Mouse (Mus musculus): ENCODE results near the gene Rif1. TPM values are rescaled to one million over a fixed set of nuclear protein-coding genes. Genes with fewer than 3 reads are reported as not detected.

Gene Rif1
- polyA plus RNA-seq (2015; fragmentation: Nextera tagmentation; extraction: Ambion mirVana) = 29.1 and 32.7 TPM in 2 replicates

GRCm38 (mm10) chr2:52072491-52073140, at the start of gene Rif1:
TSS of gene Rif1 (plus strand) at chr2:52072832.
- peak within 1 kb of the TSS; percentile 92 for H3K27ac ChIP-seq
- peak within 1 kb of the TSS; percentile 99 for H3K4me3 ChIP-seq (replicated peaks)
- H3K4me1 ChIP-seq = no peaks in the 10 kb centered on the region
- WGBS = under 1% methylated on average over 29 of the region's 72 CpGs
- 0 out of 2 replicates have a peak, but pooled peaks cover 4% of the 10 kb centered on the region for H3K36me3 ChIP-seq
- ATAC-seq (ENCODE audit: insufficient read depth, low FRiP score, low read depth) = peak; percentile 92
- H3K27me3 ChIP-seq (replicated peaks) = no peaks in the 10 kb centered on the region
- peak within 1 kb of the TSS; percentile 94 for H3K9ac ChIP-seq
- no peaks in the 10 kb centered on the region for H3K9me3 ChIP-seq
- peak within 1 kb of the TSS; percentile 65 for H3K4me2 ChIP-seq

DNA sequence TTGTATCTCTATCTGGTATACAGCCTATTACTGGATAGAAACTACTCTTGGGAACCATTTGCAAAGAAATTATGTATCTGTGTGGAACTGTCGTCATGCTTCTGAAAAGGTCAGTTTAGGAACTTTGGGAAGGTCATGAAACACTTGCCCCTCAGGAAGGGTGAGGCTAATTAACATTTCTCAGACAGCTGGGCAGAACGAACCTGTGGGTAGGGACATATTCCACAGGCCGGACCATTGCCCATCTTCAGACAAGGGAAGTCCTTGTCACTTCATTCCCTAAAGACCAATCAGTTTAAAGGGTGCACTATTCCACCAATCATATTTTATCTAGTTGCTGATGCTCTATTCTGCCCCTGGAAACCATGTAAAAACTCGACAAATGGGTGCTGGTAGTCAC, 45.6 kb upstream of the Rif1 start:
- H3K36me3 ChIP-seq = no peaks in the 10 kb centered on the region
- no peak overlapping the region for H3K4me2 ChIP-seq
- H3K27ac ChIP-seq = no peak overlapping the region
- H3K4me3 ChIP-seq (replicated peaks) = no peak overlapping the region
- no peak overlapping the region for H3K9ac ChIP-seq
- no peak for ATAC-seq (ENCODE audit: insufficient read depth, low FRiP score, low read depth)
- no peaks in the 10 kb centered on the region for H3K4me1 ChIP-seq
- no peaks in the 10 kb centered on the region for H3K9me3 ChIP-seq
- H3K27me3 ChIP-seq (replicated peaks) = no peaks in the 10 kb centered on the region
- whole genome bisulfite sequencing = 84% methylated on average over 4 of the region's 4 CpGs

DNA sequence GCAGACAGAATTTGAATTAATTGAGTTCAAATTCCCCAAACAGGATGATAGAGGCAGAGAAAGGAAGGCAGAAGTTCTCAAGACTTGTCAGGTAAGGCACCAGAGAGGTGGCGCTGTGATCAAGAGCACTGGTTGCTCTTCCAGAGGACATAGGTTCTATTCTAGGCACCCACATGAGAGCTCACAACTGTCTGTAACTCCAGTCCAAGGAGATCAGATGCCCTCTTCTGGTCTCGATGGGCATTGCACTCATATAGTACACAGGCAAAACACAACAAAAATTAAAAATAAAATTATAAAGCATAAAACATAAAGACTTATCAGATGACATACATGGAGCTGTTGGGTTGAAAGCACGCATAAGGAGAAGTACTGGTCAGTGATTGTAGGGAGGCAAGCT, 43.2 kb upstream of the Rif1 start:
- no peak overlapping the region for H3K9ac ChIP-seq
- H3K4me2 ChIP-seq = no peak overlapping the region
- no peak for ATAC-seq (ENCODE audit: insufficient read depth, low FRiP score, low read depth)
- no peaks in the 10 kb centered on the region for H3K36me3 ChIP-seq
- no peaks in the 10 kb centered on the region for H3K4me1 ChIP-seq
- H3K27ac ChIP-seq = no peak overlapping the region
- H3K9me3 ChIP-seq = no peaks in the 10 kb centered on the region
- no peak overlapping the region for H3K4me3 ChIP-seq (replicated peaks)
- 82% methylated on average over 3 of the region's 3 CpGs for WGBS
- H3K27me3 ChIP-seq (replicated peaks) = no peaks in the 10 kb centered on the region

GRCm38 (mm10) chr2:52031491-52031890, 41.1 kb upstream of the Rif1 start:
- WGBS = 80% methylated on average over 4 of the region's 4 CpGs
- H3K36me3 ChIP-seq = no peaks in the 10 kb centered on the region
- no peak overlapping the region for H3K4me3 ChIP-seq (replicated peaks)
- H3K9ac ChIP-seq = no peak overlapping the region
- no peak overlapping the region for H3K27ac ChIP-seq
- H3K9me3 ChIP-seq = no peaks in the 10 kb centered on the region
- H3K27me3 ChIP-seq (replicated peaks) = no peaks in the 10 kb centered on the region
- no peak for ATAC-seq (ENCODE audit: insufficient read depth, low FRiP score, low read depth)
- H3K4me1 ChIP-seq = no peaks in the 10 kb centered on the region
- no peak overlapping the region for H3K4me2 ChIP-seq

DNA sequence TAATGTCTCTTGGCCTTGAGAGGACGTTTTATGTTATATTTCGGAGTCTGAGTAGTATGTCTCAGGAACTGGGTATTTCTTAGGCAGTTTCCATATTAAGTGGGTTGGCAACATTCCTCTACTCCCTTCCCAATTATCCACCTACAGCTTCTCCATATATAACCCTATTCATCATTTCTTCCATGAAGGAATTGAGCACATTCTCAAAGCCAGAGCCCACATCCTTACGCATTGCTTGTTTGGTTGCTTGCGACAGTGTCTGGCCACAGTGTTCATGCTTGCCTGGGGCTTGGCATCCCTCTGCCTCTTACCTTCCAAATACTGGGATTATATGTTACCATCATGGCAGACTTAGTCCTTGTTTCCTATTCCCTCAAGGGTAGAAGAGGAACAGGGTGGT, 38.0 kb upstream of the Rif1 start:
- H3K9ac ChIP-seq = no peak overlapping the region
- H3K27me3 ChIP-seq (replicated peaks) = no peaks in the 10 kb centered on the region
- ATAC-seq (ENCODE audit: insufficient read depth, low FRiP score, low read depth) = no peak
- no peaks in the 10 kb centered on the region for H3K9me3 ChIP-seq
- WGBS = 89% methylated on average over 4 of the region's 4 CpGs
- no peaks in the 10 kb centered on the region for H3K4me1 ChIP-seq
- H3K4me2 ChIP-seq = no peak overlapping the region
- H3K27ac ChIP-seq = no peak overlapping the region
- no peaks in the 10 kb centered on the region for H3K36me3 ChIP-seq
- no peak overlapping the region for H3K4me3 ChIP-seq (replicated peaks)

DNA sequence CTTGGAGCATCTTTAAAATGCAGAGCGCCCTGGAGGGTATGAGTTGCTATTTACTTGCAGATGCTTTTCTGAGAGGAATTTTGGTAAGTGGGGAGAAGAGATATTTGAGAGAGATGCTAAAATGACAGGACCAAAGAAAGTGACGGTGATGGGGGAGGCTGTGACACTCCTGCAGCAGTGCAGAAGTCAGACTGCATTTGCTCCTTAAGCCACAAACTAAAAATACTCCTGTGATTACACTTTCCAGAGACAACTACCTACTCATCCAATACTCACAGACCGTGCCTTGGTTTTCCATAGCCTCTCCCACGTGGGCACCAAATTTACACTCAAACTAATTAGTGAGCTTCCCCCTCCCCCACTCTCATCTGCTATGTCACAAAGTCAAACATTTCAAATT, 37.5 kb upstream of the Rif1 start:
- no peak overlapping the region for H3K4me2 ChIP-seq

GRCm38 (mm10) chr2:52036929-52037595, 35.6 kb upstream of the Rif1 start:
- 53% methylated on average over 9 of the region's 11 CpGs for WGBS
- no peaks in the 10 kb centered on the region for H3K4me1 ChIP-seq
- no peaks in the 10 kb centered on the region for H3K9me3 ChIP-seq
- H3K9ac ChIP-seq = no peak overlapping the region
- no peak for ATAC-seq (ENCODE audit: insufficient read depth, low FRiP score, low read depth)
- H3K27me3 ChIP-seq (replicated peaks) = no peaks in the 10 kb centered on the region
- H3K4me2 ChIP-seq = peak overlapping the region; percentile 55
- no peak overlapping the region for H3K27ac ChIP-seq
- H3K36me3 ChIP-seq = no peaks in the 10 kb centered on the region
- peak overlapping the region; percentile 38 for H3K4me3 ChIP-seq (replicated peaks)

More for the DNA sequence above, 37.5 kb upstream of the Rif1 start:
- WGBS = 62% methylated on average over 4 of the region's 4 CpGs
- no peak for ATAC-seq (ENCODE audit: insufficient read depth, low FRiP score, low read depth)
- H3K4me1 ChIP-seq = no peaks in the 10 kb centered on the region
- H3K9me3 ChIP-seq = no peaks in the 10 kb centered on the region
- H3K36me3 ChIP-seq = no peaks in the 10 kb centered on the region
- H3K4me3 ChIP-seq (replicated peaks) = no peak overlapping the region
- H3K27ac ChIP-seq = no peak overlapping the region
- H3K9ac ChIP-seq = no peak overlapping the region
- H3K27me3 ChIP-seq (replicated peaks) = no peaks in the 10 kb centered on the region

DNA sequence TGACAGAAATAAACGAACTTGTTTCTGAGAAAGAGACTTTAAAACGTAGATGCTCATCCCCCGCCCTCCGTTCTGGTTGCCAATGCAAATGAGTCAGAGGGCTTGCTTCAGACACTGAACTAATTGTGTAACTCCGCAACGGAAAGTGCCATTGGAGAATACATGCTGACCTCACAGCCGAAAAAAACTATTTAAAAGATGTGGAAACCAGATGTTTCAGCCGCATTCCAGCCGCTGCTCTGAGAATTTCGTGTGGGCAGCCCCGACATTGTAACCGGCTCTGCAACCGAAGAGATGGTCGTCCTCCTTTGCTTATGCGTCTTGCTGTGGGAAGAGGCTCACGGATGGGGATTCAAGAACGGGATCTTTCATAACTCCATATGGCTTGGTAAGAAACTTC, 34.8 kb upstream of the Rif1 start, which contains the start of gene Tnfaip6:
TSS of gene Tnfaip6 (plus strand) at position 128 of the 400 bp plus-strand sequence.
- no peaks in the 10 kb centered on the region for H3K9me3 ChIP-seq
- no peaks in the 10 kb centered on the region for H3K4me1 ChIP-seq
- under 1% methylated on average over 17 of the region's 17 CpGs for WGBS
- H3K27ac ChIP-seq = no peak within 1 kb of the TSS
- no peaks in the 10 kb centered on the region for H3K36me3 ChIP-seq
- H3K9ac ChIP-seq = no peak within 1 kb of the TSS
- peak within 1 kb of the TSS; percentile 38 for H3K4me3 ChIP-seq (replicated peaks)
- peak within 1 kb of the TSS; percentile 55 for H3K4me2 ChIP-seq
- peak; percentile 27; the same call in 1 of the 2 replicates for ATAC-seq (ENCODE audit: insufficient read depth, low FRiP score, low read depth)
- H3K27me3 ChIP-seq (replicated peaks) = no peaks in the 10 kb centered on the region

GRCm38 (mm10) chr2:52038558-52038957, 34.1 kb upstream of the Rif1 start:
- no peak for ATAC-seq (ENCODE audit: insufficient read depth, low FRiP score, low read depth)
- Histone ChIP-seq H3K27me3 (replicated peaks) (no peaks in the 10 kb centered on the region), H3K9me3 (no peaks in the 10 kb centered on the region), H3K27ac (no peak overlapping the region), H3K4me2 (peak overlapping the region; percentile 13; the same call in 1 of the 2 replicates), H3K4me1 (no peaks in the 10 kb centered on the region), H3K36me3 (no peaks in the 10 kb centered on the region), H3K9ac (no peak overlapping the region), H3K4me3 (replicated peaks) (peak overlapping the region; percentile 14; the same call in 1 of the 2 replicates)
- 58% methylated on average over 5 of the region's 5 CpGs for WGBS

DNA sequence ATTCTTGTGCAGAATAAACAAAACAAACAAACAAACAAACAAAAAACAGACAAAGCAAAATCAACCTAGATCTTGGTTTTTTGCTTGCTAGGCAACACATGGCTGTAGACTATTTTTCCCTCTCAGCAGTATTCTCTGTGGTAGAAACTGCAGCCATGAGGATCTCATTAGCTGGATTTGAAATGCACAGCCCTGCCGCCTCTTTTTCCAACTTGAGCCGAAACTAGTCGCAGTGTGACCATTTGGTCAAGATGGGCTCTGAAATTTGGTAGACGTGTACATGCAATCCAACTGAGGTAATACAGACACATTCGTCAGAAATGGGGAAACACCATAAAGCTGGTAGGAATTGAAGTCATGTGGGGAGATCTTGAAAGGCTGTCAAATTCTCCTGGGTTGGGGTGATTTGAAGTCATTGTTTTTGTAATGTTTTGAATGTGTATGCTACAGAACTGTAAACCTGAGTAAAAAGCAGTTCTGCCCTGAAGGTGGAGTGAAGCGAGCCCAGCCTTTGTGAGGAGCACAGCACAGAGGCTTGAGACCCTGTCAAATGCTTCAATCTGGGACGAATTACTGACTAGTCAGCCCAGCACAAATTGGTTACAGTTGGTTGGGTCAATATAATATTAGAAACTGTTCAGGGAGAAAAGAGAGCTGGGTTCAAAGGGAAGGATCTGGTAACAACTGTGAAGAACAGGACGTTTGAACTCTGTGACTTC, 33.4 kb upstream of the Rif1 start:
- Histone ChIP-seq H3K4me2 (no peak overlapping the region), H3K27ac (no peak overlapping the region), H3K4me1 (no peaks in the 10 kb centered on the region), H3K4me3 (replicated peaks) (no peak overlapping the region), H3K9ac (no peak overlapping the region), H3K9me3 (no peaks in the 10 kb centered on the region), H3K27me3 (replicated peaks) (no peaks in the 10 kb centered on the region), H3K36me3 (no peaks in the 10 kb centered on the region)
- 75% methylated on average over 8 of the region's 8 CpGs for WGBS
- no peak for ATAC-seq (ENCODE audit: insufficient read depth, low FRiP score, low read depth)

DNA sequence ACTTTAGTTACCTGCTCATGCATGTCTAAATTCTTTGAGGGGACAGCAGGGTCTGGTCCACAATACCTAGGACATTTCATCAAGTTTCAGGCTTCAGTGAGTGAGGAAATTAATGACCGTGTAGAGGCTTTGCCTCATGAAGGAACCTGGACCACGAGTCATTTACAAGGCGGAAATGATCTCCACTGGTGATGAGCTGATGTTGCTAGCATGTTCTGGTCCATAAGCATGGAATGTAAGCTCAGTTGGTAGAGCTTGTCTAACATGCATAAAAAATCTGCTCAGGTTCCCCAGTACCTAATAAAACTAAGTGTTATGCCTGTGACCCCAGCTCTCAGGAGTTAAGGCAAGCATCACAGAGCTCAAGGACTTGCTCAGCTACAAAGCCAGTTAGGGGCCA, 30.5 kb upstream of the Rif1 start:
- ATAC-seq (ENCODE audit: insufficient read depth, low FRiP score, low read depth) = no peak
- Histone ChIP-seq H3K27me3 (replicated peaks) (no peaks in the 10 kb centered on the region), H3K4me3 (replicated peaks) (no peak overlapping the region), H3K4me2 (no peak overlapping the region), H3K9ac (no peak overlapping the region), H3K27ac (no peak overlapping the region), H3K4me1 (no peaks in the 10 kb centered on the region), H3K36me3 (no peaks in the 10 kb centered on the region), H3K9me3 (no peaks in the 10 kb centered on the region)
- WGBS = 85% methylated on average over 3 of the region's 3 CpGs

DNA sequence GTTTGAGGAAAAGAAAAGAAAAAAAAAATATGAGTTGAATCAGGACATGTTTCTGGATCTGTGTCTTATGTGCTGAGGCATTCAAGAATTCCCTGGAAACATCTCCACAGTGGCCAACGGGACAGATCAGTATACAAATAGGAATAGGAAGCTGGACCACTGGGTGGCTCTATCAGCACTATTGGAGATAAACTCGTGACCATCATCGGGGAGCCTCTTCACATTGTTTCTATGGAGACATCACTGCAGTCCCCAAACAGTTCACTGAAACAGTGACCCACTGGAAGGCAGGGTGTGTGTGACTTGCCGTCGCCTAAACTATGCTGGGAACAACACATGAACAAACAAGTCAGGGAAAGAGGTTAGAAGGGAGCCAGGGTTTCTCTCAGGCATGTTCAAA, 29.9 kb upstream of the Rif1 start:
- H3K9ac ChIP-seq = no peak overlapping the region
- no peak for ATAC-seq (ENCODE audit: insufficient read depth, low FRiP score, low read depth)
- no peak overlapping the region for H3K4me3 ChIP-seq (replicated peaks)
- H3K4me2 ChIP-seq = no peak overlapping the region
- no peaks in the 10 kb centered on the region for H3K36me3 ChIP-seq
- no peaks in the 10 kb centered on the region for H3K27me3 ChIP-seq (replicated peaks)
- 65% methylated on average over 5 of the region's 5 CpGs for WGBS
- no peaks in the 10 kb centered on the region for H3K4me1 ChIP-seq
- H3K9me3 ChIP-seq = no peaks in the 10 kb centered on the region
- H3K27ac ChIP-seq = no peak overlapping the region

Data from stomach, embryonic 15.5 days (tissue).